Mouse (Mus musculus) c-Kit-positive CD71-positive TER-119-positive erythroid progenitor cells, embryonic 14.5 days (primary cell): Measurements from ENCODE around the gene 2310039H08Rik.

Experiments used
- DNase-seq: peaks from one replicate; pipeline ENCODE4 v3.0.0-alpha.2; 2013; ENCODE audit warnings: low spot score

2310039H08Rik gene

GRCm38 (mm10) chr17:46809131-46809830 is 36.8 kb downstream of the 2310039H08Rik start:
- DNase-seq, result no peak

- DNase-seq, result no peak
These were observed 38.2 kb downstream of the 2310039H08Rik start for GRCm38 (mm10) chr17:46810672-46811071.

DNA sequence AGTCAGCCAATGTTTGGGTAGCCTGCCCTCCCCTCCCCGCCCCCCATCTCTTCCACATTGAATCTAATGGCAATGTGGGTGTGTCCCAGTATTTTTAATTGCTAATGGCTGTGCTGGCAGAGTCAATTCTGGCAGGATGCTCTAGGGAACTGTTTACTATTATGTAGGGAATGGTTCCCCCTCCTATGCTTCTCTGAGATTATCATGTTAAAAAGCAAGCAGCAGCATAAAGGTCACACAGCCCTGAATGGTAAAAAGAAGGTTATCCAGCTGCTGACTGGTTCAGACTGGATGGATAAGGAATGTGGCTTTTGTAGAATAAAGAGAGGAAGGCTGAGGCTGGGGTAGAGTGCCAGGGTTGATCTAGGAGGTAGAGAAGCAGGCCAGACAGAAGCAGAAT is 40.0 kb downstream of the 2310039H08Rik start:
- DNase-seq, result no peak

DNA sequence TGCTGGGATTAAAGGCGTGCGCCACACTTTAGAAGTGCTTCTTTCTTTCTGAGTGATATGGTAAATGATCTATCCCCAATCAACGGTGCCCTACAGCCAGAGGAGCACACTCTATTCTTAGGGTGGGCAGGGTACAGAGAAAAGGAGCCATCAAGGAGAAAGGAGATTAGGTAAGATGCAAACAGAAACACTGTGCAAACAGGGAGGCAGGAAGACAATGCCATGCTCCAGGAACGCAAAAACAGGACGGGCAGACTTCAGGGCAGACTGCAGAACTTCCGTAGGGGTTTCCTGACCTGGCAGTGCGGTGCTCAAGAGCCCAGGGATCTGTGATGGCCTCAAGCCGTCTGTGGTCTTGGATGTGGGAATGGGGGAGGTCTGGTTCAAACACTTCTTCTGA is 41.2 kb downstream of the 2310039H08Rik start:
- DNase-seq, result no peak

DNA sequence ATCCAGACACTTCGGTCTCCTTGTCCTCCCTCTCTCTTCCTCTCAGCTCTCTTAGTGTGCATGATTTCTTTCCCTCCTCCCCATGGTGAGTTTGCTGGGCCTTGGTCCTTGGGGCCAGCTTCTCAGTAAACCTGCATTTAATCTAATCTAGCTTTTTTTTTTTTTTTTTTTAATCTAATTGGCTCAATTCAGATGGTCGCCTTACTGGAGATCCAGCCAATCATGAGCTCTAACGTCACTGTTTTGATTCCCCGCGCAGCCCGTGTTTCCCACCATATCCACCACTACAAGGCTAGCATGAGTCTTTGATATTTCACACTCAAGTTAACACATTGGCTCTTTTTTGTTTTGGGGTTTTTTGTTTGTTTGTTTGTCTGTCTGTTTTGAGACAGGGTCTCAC is 42.1 kb downstream of the 2310039H08Rik start:
- DNase-seq, result no peak

DNA sequence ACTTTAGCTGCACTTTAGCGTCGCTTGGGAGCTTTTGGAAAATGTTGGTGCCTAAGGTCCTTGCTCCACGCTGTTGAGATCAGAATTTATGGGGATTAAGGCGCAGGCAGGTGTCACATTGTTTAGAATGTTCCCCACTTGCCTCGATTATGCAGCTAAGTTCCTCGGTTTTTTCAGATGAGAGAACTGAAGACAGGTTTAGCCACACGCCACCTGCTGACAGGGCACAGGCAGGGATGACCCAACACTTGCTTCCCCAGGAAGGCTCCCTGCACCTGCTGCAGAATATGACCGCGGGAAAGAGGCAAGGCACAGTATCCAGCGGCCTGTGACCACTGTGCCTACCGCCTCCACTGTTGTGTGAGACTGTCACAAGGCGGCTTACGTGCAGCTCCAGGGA is 43.9 kb downstream of the 2310039H08Rik start:
- no peak for DNase-seq

DNA sequence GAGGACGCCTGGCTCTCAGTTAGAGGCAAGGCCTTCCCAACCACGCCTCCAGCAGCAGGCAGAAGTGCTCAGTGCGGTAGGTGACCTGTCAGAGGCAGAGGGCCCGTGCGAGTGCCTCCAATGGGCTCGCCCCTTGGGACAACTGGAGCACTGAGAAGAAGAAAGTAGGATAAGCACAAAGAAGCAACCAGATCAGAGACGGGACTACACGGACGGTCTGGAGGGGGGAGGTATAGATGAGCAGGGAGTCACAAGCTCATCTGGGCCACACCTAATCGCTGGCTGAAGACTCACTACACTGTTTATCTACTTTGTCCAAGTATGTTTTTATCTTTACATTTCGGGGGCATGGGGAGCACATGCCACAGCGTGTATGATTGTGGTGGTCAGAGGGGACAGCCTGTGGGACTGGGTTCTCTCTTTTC is 45.3 kb downstream of the 2310039H08Rik start:
- DNase-seq, result peak; percentile 48

DNA sequence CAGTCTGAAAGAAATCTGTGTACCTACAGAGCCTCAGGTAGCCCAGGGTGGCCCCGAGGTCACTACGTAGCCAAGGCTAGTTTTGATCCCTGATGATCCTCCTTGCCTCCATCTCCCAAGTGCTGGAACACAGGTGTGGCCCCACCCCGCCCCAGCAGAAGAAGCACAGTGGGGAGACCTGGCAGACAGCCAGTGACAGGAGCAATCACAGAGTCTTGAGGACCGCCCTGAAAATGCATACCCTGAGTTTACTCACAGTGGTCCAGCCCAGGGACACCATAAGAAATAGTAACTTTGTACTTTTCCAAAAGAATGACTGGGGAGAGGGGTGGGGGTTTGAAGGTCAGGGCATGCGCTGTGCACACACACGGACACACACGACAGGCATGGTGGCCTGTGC is 48.2 kb downstream of the 2310039H08Rik start:
- no peak for DNase-seq
